In the genomic region with DNA sequence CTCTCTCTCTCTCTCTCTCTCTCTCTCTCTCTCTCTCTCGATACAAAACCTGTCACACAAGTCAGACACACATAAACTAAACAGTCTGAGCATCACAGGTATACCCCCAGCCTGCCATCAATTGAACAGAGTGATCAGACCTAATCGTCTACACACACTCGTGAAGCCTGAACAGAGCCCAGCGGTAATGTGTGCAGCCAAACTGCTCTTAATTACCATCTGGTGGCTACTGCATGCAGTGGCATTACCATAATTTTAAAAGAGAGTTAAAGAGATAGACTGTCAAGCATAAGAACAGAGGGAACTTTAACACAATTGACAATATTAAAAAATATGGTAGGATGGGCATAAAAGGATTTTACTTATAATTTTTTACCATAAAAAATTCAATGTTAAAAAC, we compare ENCODE assay signal across 21 mouse cellular contexts. TPM values are rescaled to one million over a fixed set of nuclear protein-coding genes. Genes with fewer than 3 reads are reported as not detected.
DNase-seq lines count a peak whose midpoint lies in the region; TF ChIP-seq lines count a peak whose summit lies in the region.
"Had no signal": no experiment of that assay in that cellular context is flagged by ENCODE, and none has a peak within 500 bp of the region (broad histone marks: within the 10 kb centered on the region; RNA-seq: fewer than 3 reads in every experiment).

No protein-coding gene starts in this region.

- no peaks in the 10 kb centered on the region for H3K4me1 ChIP-seq in heart, adult 2 months (ENCODE audit: control insufficient read depth, insufficient read depth, low read length)
- H3K4me1 ChIP-seq: intestine, embryonic 15.5 days; limb, embryonic 12.5 days; liver, embryonic 12.5 days; megakaryocyte, embryonic 14.5 days had no signal

- 56% methylated on average over 4 of the region's 4 CpGs for WGBS in heart, adult 2 months

- no peak for DNase-seq in heart, adult 2 months
- no peak for DNase-seq in heart, postnatal 25 days (ENCODE audit: low spot score)
- peak; percentile 13 for DNase-seq in left cerebral cortex, postnatal 4 days
- DNase-seq in left cerebral cortex, adult 8-10 months (ENCODE audit: low spot score in 2 of 2), result no peak
- peak; percentile 5 for DNase-seq in right cerebral cortex, postnatal 4 days
- DNase-seq in right cerebral cortex, postnatal 25 days, result no peak
- DNase-seq in spleen, postnatal 4 days (ENCODE audit: low spot score in 2 of 2), result no peak
- DNase-seq: adrenal gland, adult 2 months; cerebellum, adult 9-10 months; embryo, embryonic 11 days; gastrocnemius, postnatal 25 days; kidney, adult 9 months; kidney, postnatal 25 days; lung, adult 2 months; thymus, postnatal 14 days had no signal

- H3K79me2 ChIP-seq in heart, adult 2 months (replicated peaks; ENCODE audit: control insufficient read depth, insufficient read depth, low read length), result no peaks in the 10 kb centered on the region

- intact Hi-C loops in heart, adult 2 months (cut with DNase I), result no loop called here
- intact Hi-C loops in heart, postnatal 25 days (cut with DNase I), result loop anchor here (10.0 kb wide), 1 partner anchor 161 kb away; no protein-coding TSS in a partner anchor
- intact Hi-C loops in left cerebral cortex, postnatal 4 days (cut with DNase I), result no loop called here

- no peak for TF ChIP-seq POLR2A in heart, adult 2 months (IDR thresholded peaks at IDR 0.05; ENCODE audit: insufficient read depth, low read depth, low read length)

- no peak overlapping the region for H3K9ac ChIP-seq in heart, adult 2 months (ENCODE audit: low read depth, low read length)
- H3K9ac ChIP-seq: intestine, embryonic 15.5 days; limb, embryonic 12.5 days; liver, embryonic 12.5 days had no signal

- H3K36me3 ChIP-seq in heart, adult 2 months (ENCODE audit: control insufficient read depth, insufficient read depth, low read length), result no peaks in the 10 kb centered on the region
- H3K36me3 ChIP-seq: intestine, embryonic 15.5 days; limb, embryonic 12.5 days; liver, embryonic 12.5 days had no signal

- H3K27ac ChIP-seq in heart, adult 2 months, result no peak overlapping the region
- H3K27ac ChIP-seq: intestine, embryonic 15.5 days; limb, embryonic 12.5 days; liver, embryonic 12.5 days had no signal

- peak; percentile 31 for TF ChIP-seq CTCF in heart, adult 2 months (IDR thresholded peaks at IDR 0.05)

- no peak overlapping the region for H3K4me3 ChIP-seq in heart, adult 2 months
- H3K4me3 ChIP-seq: intestine, embryonic 15.5 days; limb, embryonic 12.5 days; liver, embryonic 12.5 days; megakaryocyte, embryonic 14.5 days; myocyte had no signal

- TF ChIP-seq EP300 in heart, adult 2 months (IDR thresholded peaks at IDR 0.05; ENCODE audit: insufficient read depth, low read depth, low read length), result no peak

- H3K27me3 ChIP-seq in heart, adult 2 months (ENCODE audit: control insufficient read depth, insufficient read depth, low read length), result no peaks in the 10 kb centered on the region
- H3K27me3 ChIP-seq: intestine, embryonic 15.5 days; limb, embryonic 12.5 days; liver, embryonic 12.5 days; megakaryocyte, embryonic 14.5 days had no signal

RNA-seq across cellular contexts. Expression of a gene that starts 7.5 kb away (rescaled TPM):
- total RNA-seq in heart, adult 2 months (2021), result not detected
- not detected in 2 replicates for polyA plus RNA-seq in heart, adult 2 months (2012; rRNA removed)
- total RNA-seq in heart, postnatal 25 days (2021), result under 1 TPM in 1 of 2 experiments, not detected in 1; 0.11 TPM
- total RNA-seq in left cerebral cortex, postnatal 4 days (2021), result 10 to 100 TPM; 22.1 to 23.9 TPM
- total RNA-seq in left cerebral cortex, adult 8-10 months (2022), result 100 to 1,000 TPM in 3 of 4 experiments, 10 to 100 TPM in 1; 96.0 to 117 (median 108) TPM
- total RNA-seq: gastrocnemius, postnatal 25 days had no signal
- polyA plus RNA-seq: myocyte; small intestine, adult 2 months had no signal

RNA-seq across cellular contexts. Expression of a gene that starts 7.7 kb away (rescaled TPM):
- not detected for total RNA-seq in heart, adult 2 months (2021)
- polyA plus RNA-seq in heart, adult 2 months (2012; rRNA removed), result not detected in 2 replicates
- under 1 TPM in 1 of 2 experiments, not detected in 1; 0.03 TPM for total RNA-seq in heart, postnatal 25 days (2021)
- total RNA-seq in left cerebral cortex, postnatal 4 days (2021), result 10 to 100 TPM; 47.5 to 52.3 TPM
- 100 to 1,000 TPM in 1 of 4 experiments, 10 to 100 TPM in 3; 82.8 to 100 (median 89.7) TPM for total RNA-seq in left cerebral cortex, adult 8-10 months (2022)
- total RNA-seq: gastrocnemius, postnatal 25 days had no signal
- polyA plus RNA-seq: lung, adult 2 months; small intestine, adult 2 months had no signal

Comparison
In these comparisons a context has a peak if more than half of its experiments do, and no peak if none do; other contexts are left out.
1. DNase-seq: peak in left cerebral cortex, postnatal 4 days (single experiment) and right cerebral cortex, postnatal 4 days (single experiment); none in heart, adult 2 months (0 of 2), heart, postnatal 25 days (single experiment), left cerebral cortex, adult 8-10 months (0 of 2), right cerebral cortex, postnatal 25 days (single experiment) and spleen, postnatal 4 days (0 of 2).
2. RNA of a gene that starts 7.5 kb away (total RNA-seq): 96.0 to 117 TPM in left cerebral cortex, adult 8-10 months and 22.1 to 23.9 TPM in left cerebral cortex, postnatal 4 days; 0.11 TPM in heart, postnatal 25 days and not detected in heart, adult 2 months; every median in the first group is over 10 times any median in the second.
3. RNA of a gene that starts 7.7 kb away (total RNA-seq): 82.8 to 100 TPM in left cerebral cortex, adult 8-10 months and 47.5 to 52.3 TPM in left cerebral cortex, postnatal 4 days; not detected in heart, adult 2 months and 0.03 TPM in heart, postnatal 25 days; every median in the first group is over 10 times any median in the second.